8 mouse cellular contexts compared by ENCODE assay signal in the genomic region with DNA sequence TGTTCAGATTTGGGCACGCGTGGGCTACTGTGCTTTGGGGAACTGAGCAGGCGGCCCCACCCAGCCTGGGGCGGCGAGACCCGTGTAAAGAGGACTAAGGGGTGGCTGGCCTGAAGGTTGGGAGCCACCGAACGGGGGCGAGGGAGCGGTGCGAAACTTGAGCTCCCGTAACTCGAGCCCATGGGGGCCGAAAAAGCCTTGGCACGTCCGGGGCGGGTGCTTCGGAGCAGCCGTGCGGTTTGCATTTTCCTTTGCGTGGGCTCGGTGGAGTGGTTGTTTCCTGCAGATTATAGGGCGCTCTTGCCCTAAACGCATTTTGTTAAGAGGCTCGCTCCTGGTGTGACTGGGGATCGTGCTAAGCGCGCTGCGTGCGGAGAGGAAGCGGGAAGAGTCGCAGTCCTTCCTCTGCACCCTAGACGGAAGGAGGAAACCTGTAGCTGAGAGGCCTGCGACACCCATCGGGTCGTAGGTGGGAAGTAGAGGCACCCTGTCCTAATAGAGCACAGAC. TPM values are rescaled to one million over a fixed set of nuclear protein-coding genes. Genes with fewer than 3 reads are reported as not detected.
DNase-seq lines count a peak whose midpoint lies in the region; ATAC-seq and TF ChIP-seq lines count a peak whose summit lies in the region.

No protein-coding gene starts in this region.

- DNase-seq in heart, postnatal 4 days, result no peak
- DNase-seq in embryonic facial prominence, embryonic 11.5 days (ENCODE audit: low spot score), result peak; percentile 66
- DNase-seq in liver, embryonic 14.5 days (ENCODE audit: low read depth in 3 of 3, low spot score in 3 of 3), result no peak
- no peak for DNase-seq in ovary, postnatal 36 days (ENCODE audit: low spot score)

- TF ChIP-seq EP300 in ES-Bruce4 (IDR thresholded peaks at IDR 0.05; ENCODE audit: insufficient read depth, low read depth, low read length), result no peak
- no peak for TF ChIP-seq EP300 in liver, embryonic 14.5 days (IDR thresholded peaks at IDR 0.05; ENCODE audit: low read depth)

- H3K4me1 ChIP-seq in heart, embryonic 13.5 days, result peaks cover 48% of the 10 kb centered on the region
- H3K4me1 ChIP-seq in ES-Bruce4 (ENCODE audit: control insufficient read depth, insufficient read depth, low read length), result peaks cover 5% of the 10 kb centered on the region
- no peaks in the 10 kb centered on the region for H3K4me1 ChIP-seq in embryonic facial prominence, embryonic 11.5 days (ENCODE audit: control insufficient read depth, insufficient read depth, low read length)
- peaks cover 0 to 15% of the 10 kb centered on the region in 2 experiments; a peak in 3 of 4 replicates for H3K4me1 ChIP-seq in liver, embryonic 14.5 days (replicated peaks; ENCODE audit: control insufficient read depth in 2 of 2, insufficient read depth in 2 of 2, low read length in 1 of 2)
- peaks cover 21% of the 10 kb centered on the region for H3K4me1 ChIP-seq in neural tube, embryonic 13.5 days (replicated peaks)

- peak overlapping the region; percentile 98 for H3K9ac ChIP-seq in heart, embryonic 13.5 days
- H3K9ac ChIP-seq in ES-Bruce4 (ENCODE audit: low read depth, poor library complexity, severe bottlenecking), result peak overlapping the region; percentile 81
- peak overlapping the region; percentile 89 for H3K9ac ChIP-seq in embryonic facial prominence, embryonic 11.5 days (replicated peaks; ENCODE audit: low read length)
- peak overlapping the region; percentile 71 for H3K9ac ChIP-seq in liver, embryonic 14.5 days (replicated peaks)
- H3K9ac ChIP-seq in neural tube, embryonic 13.5 days, result peak overlapping the region; percentile 90

- no peak; the same call in 1 of the 2 replicates for ATAC-seq in heart, embryonic 13.5 days (ENCODE audit: extremely low read depth, insufficient number of reproducible peaks, low FRiP score, low TSS enrichment)
- no peak; the same call in 1 of the 2 replicates for ATAC-seq in embryonic facial prominence, embryonic 11.5 days (replicated peaks; ENCODE audit: insufficient number of reproducible peaks, low FRiP score, low TSS enrichment, low read depth)
- peak; percentile 54 to 55 for ATAC-seq in hematopoietic stem cell, adult 5-6 weeks (replicated peaks in 1 of 2; ENCODE audit: insufficient read depth in 1 of 2, low FRiP score in 2 of 2, low TSS enrichment in 1 of 2, low read depth in 1 of 2, poor library complexity in 2 of 2, severe bottlenecking in 2 of 2)
- peak; percentile 22; the same call in 1 of the 2 replicates for ATAC-seq in liver, embryonic 14.5 days (ENCODE audit: insufficient read depth)
- ATAC-seq in neural tube, embryonic 13.5 days (ENCODE audit: low read depth), result no peak

- no peak for TF ChIP-seq CTCF in ES-Bruce4 (IDR thresholded peaks at IDR 0.05; ENCODE audit: low read depth, low read length)
- no peak for TF ChIP-seq CTCF in liver, embryonic 14.5 days (IDR thresholded peaks at IDR 0.05; ENCODE audit: low read depth)

- TF ChIP-seq POLR2A in ES-Bruce4 (IDR thresholded peaks at IDR 0.05; ENCODE audit: insufficient read depth, low read length), result no peak

- no peaks in the 10 kb centered on the region for H3K9me3 ChIP-seq in heart, embryonic 13.5 days
- H3K9me3 ChIP-seq in ES-Bruce4 (replicated peaks; ENCODE audit: control insufficient read depth, insufficient read depth, low read length, poor library complexity, severe bottlenecking), result no peaks in the 10 kb centered on the region
- no peaks in the 10 kb centered on the region for H3K9me3 ChIP-seq in embryonic facial prominence, embryonic 11.5 days (replicated peaks; ENCODE audit: control insufficient read depth, low read length)
- no peaks in the 10 kb centered on the region for H3K9me3 ChIP-seq in liver, embryonic 14.5 days (ENCODE audit: control insufficient read depth, low read length)
- H3K9me3 ChIP-seq in neural tube, embryonic 13.5 days, result no peaks in the 10 kb centered on the region

- peak overlapping the region; percentile 88 for H3K4me3 ChIP-seq in heart, embryonic 13.5 days
- peak overlapping the region; percentile 98 for H3K4me3 ChIP-seq in ES-Bruce4 (ENCODE audit: low read depth, low read length)
- H3K4me3 ChIP-seq in embryonic facial prominence, embryonic 11.5 days (ENCODE audit: low read depth, low read length), result peak overlapping the region; percentile 74
- peak overlapping the region; percentile 61 to 87 for H3K4me3 ChIP-seq in liver, embryonic 14.5 days (ENCODE audit: insufficient read depth in 1 of 2, low read depth in 2 of 2, low read length in 2 of 2)
- peak overlapping the region; percentile 79 for H3K4me3 ChIP-seq in neural tube, embryonic 13.5 days

- H3K36me3 ChIP-seq in heart, embryonic 13.5 days, result peaks cover 37% of the 10 kb centered on the region
- H3K36me3 ChIP-seq in ES-Bruce4 (ENCODE audit: control insufficient read depth, insufficient read depth, low read length, poor library complexity, severe bottlenecking), result peaks cover 27% of the 10 kb centered on the region
- H3K36me3 ChIP-seq in embryonic facial prominence, embryonic 11.5 days (replicated peaks; ENCODE audit: control insufficient read depth, insufficient read depth, low read depth, low read length), result no peaks in the 10 kb centered on the region; the same call in 1 of the 2 replicates
- H3K36me3 ChIP-seq in liver, embryonic 14.5 days (replicated peaks; ENCODE audit: control insufficient read depth, insufficient read depth, low read depth), result peaks cover 32% of the 10 kb centered on the region
- H3K36me3 ChIP-seq in neural tube, embryonic 13.5 days, result peaks cover 20% of the 10 kb centered on the region

- peak overlapping the region; percentile 99 for H3K27ac ChIP-seq in heart, embryonic 13.5 days (replicated peaks)
- H3K27ac ChIP-seq in ES-Bruce4 (ENCODE audit: insufficient read depth, low read length), result peak overlapping the region; percentile 17
- H3K27ac ChIP-seq in embryonic facial prominence, embryonic 11.5 days (replicated peaks; ENCODE audit: low read depth, low read length), result peak overlapping the region; percentile 91
- peak overlapping the region; percentile 0 for H3K27ac ChIP-seq in liver, embryonic 14.5 days
- H3K27ac ChIP-seq in neural tube, embryonic 13.5 days (replicated peaks), result peak overlapping the region; percentile 87

- 0% methylated on average over 36 of the region's 36 CpGs for WGBS in heart, embryonic 13.5 days
- WGBS in embryonic facial prominence, embryonic 11.5 days, result under 1% methylated on average over 36 of the region's 36 CpGs
- WGBS in liver, embryonic 14.5 days (ENCODE audit: insufficient replicate concordance), result under 1% methylated on average over 36 of the region's 36 CpGs
- WGBS in neural tube, embryonic 13.5 days, result under 1% methylated on average over 36 of the region's 36 CpGs

- H3K27me3 ChIP-seq in heart, embryonic 13.5 days (replicated peaks), result 0 out of 2 replicates have a peak, but pooled peaks cover 6% of the 10 kb centered on the region
- H3K27me3 ChIP-seq in ES-Bruce4 (ENCODE audit: control insufficient read depth, insufficient read depth, low read length, poor library complexity, severe bottlenecking), result no peaks in the 10 kb centered on the region
- H3K27me3 ChIP-seq in embryonic facial prominence, embryonic 11.5 days (ENCODE audit: control insufficient read depth, insufficient read depth, low read length), result no peaks in the 10 kb centered on the region
- H3K27me3 ChIP-seq in liver, embryonic 14.5 days (ENCODE audit: control insufficient read depth, insufficient read depth, low read length), result no peaks in the 10 kb centered on the region
- H3K27me3 ChIP-seq in neural tube, embryonic 13.5 days, result peaks cover 9% of the 10 kb centered on the region; the same call in 1 of the 2 replicates

- peak overlapping the region; percentile 91 for H3K4me2 ChIP-seq in heart, embryonic 13.5 days
- peak overlapping the region; percentile 91 for H3K4me2 ChIP-seq in embryonic facial prominence, embryonic 11.5 days (ENCODE audit: low read depth, low read length)
- peak overlapping the region; percentile 68 for H3K4me2 ChIP-seq in liver, embryonic 14.5 days (ENCODE audit: low read depth)
- H3K4me2 ChIP-seq in neural tube, embryonic 13.5 days, result peak overlapping the region; percentile 97

RNA-seq across cellular contexts. Expression of a gene that starts 4.8 kb away (rescaled TPM):
- polyA plus RNA-seq in heart, embryonic 13.5 days (2015; fragmentation: Nextera tagmentation; extraction: Ambion mirVana), result 2,723 and 3,293 TPM in 2 replicates
- total RNA-seq in heart, postnatal 4 days (2021), result 1,000 to 10,000 TPM; 1,136 TPM
- 626 and 671 TPM in 2 replicates for polyA plus RNA-seq in ES-Bruce4 (2011; ENCODE audit: insufficient read depth, insufficient read length, low read depth, missing spikeins)
- polyA plus RNA-seq in embryonic facial prominence, embryonic 11.5 days (2014; fragmentation: Nextera tagmentation; extraction: Ambion mirVana), result 1,561 and 1,765 TPM in 2 replicates
- 290 and 314 TPM in 2 replicates for total RNA-seq in hematopoietic stem cell, adult 5-6 weeks (2017)
- 339 and 356 TPM in 2 replicates for polyA plus RNA-seq in liver, embryonic 14.5 days (2012; rRNA removed)
- polyA plus RNA-seq in liver, embryonic 14.5 days (2014; fragmentation: Nextera tagmentation; extraction: Ambion mirVana), result 1,026 and 1,104 TPM in 2 replicates
- 497 and 572 TPM in 2 replicates for polyA plus RNA-seq in neural tube, embryonic 13.5 days (2015; fragmentation: Nextera tagmentation; extraction: Ambion mirVana)

RNA-seq across cellular contexts. Expression of a gene that starts 15.0 kb away (rescaled TPM):
- polyA plus RNA-seq in heart, embryonic 13.5 days (2015; fragmentation: Nextera tagmentation; extraction: Ambion mirVana), result not detected in 2 replicates
- not detected for total RNA-seq in heart, postnatal 4 days (2021)
- 0.57 and 1.3 TPM in 2 replicates for polyA plus RNA-seq in ES-Bruce4 (2011; ENCODE audit: insufficient read depth, insufficient read length, low read depth, missing spikeins)
- 0.26 TPM in 1 of 2 replicates, not detected in the other for polyA plus RNA-seq in embryonic facial prominence, embryonic 11.5 days (2014; fragmentation: Nextera tagmentation; extraction: Ambion mirVana)
- 4.6 TPM in 1 of 2 replicates, not detected in the other for total RNA-seq in hematopoietic stem cell, adult 5-6 weeks (2017)
- polyA plus RNA-seq in liver, embryonic 14.5 days (2012; rRNA removed), result 0.11 and 0.17 TPM in 2 replicates
- 0.09 and 0.21 TPM in 2 replicates for polyA plus RNA-seq in liver, embryonic 14.5 days (2014; fragmentation: Nextera tagmentation; extraction: Ambion mirVana)
- 0.80 TPM in 1 of 2 replicates, not detected in the other for polyA plus RNA-seq in neural tube, embryonic 13.5 days (2015; fragmentation: Nextera tagmentation; extraction: Ambion mirVana)

RNA-seq across cellular contexts. Expression of a gene that starts 50.1 kb away (rescaled TPM):
- polyA plus RNA-seq in heart, embryonic 13.5 days (2015; fragmentation: Nextera tagmentation; extraction: Ambion mirVana), result 28.5 and 29.7 TPM in 2 replicates
- 10 to 100 TPM; 22.9 to 23.8 TPM for total RNA-seq in heart, postnatal 4 days (2021)
- 68.4 and 81.9 TPM in 2 replicates for polyA plus RNA-seq in ES-Bruce4 (2011; ENCODE audit: insufficient read depth, insufficient read length, low read depth, missing spikeins)
- polyA plus RNA-seq in embryonic facial prominence, embryonic 11.5 days (2014; fragmentation: Nextera tagmentation; extraction: Ambion mirVana), result 60.2 and 64.0 TPM in 2 replicates
- total RNA-seq in hematopoietic stem cell, adult 5-6 weeks (2017), result 77.6 and 92.8 TPM in 2 replicates
- polyA plus RNA-seq in liver, embryonic 14.5 days (2012; rRNA removed), result 8.1 and 13.4 TPM in 2 replicates
- 27.8 and 33.1 TPM in 2 replicates for polyA plus RNA-seq in liver, embryonic 14.5 days (2014; fragmentation: Nextera tagmentation; extraction: Ambion mirVana)
- polyA plus RNA-seq in neural tube, embryonic 13.5 days (2015; fragmentation: Nextera tagmentation; extraction: Ambion mirVana), result 38.2 and 44.4 TPM in 2 replicates

RNA-seq across cellular contexts. Expression of a gene that starts 50.2 kb away (rescaled TPM):
- polyA plus RNA-seq in heart, embryonic 13.5 days (2015; fragmentation: Nextera tagmentation; extraction: Ambion mirVana), result 9.7 and 10.8 TPM in 2 replicates
- 10 to 100 TPM; 12.2 to 12.8 TPM for total RNA-seq in heart, postnatal 4 days (2021)
- polyA plus RNA-seq in ES-Bruce4 (2011; ENCODE audit: insufficient read depth, insufficient read length, low read depth, missing spikeins), result 14.8 and 20.3 TPM in 2 replicates
- 14.8 and 18.8 TPM in 2 replicates for polyA plus RNA-seq in embryonic facial prominence, embryonic 11.5 days (2014; fragmentation: Nextera tagmentation; extraction: Ambion mirVana)
- 31.6 and 42.5 TPM in 2 replicates for total RNA-seq in hematopoietic stem cell, adult 5-6 weeks (2017)
- 5.3 and 6.3 TPM in 2 replicates for polyA plus RNA-seq in liver, embryonic 14.5 days (2012; rRNA removed)
- 4.1 and 4.3 TPM in 2 replicates for polyA plus RNA-seq in liver, embryonic 14.5 days (2014; fragmentation: Nextera tagmentation; extraction: Ambion mirVana)
- polyA plus RNA-seq in neural tube, embryonic 13.5 days (2015; fragmentation: Nextera tagmentation; extraction: Ambion mirVana), result 16.4 TPM in 2 replicates

Comparison
In these comparisons a context has a peak if more than half of its experiments do, and no peak if none do; other contexts are left out.
1. ATAC-seq: peak in hematopoietic stem cell, adult 5-6 weeks (2 of 2) and liver, embryonic 14.5 days (single experiment); none in heart, embryonic 13.5 days (single experiment), embryonic facial prominence, embryonic 11.5 days (single experiment) and neural tube, embryonic 13.5 days (single experiment).
2. H3K27ac ChIP-seq: peak in every context shown above with its lines; median percentile 99 in heart, embryonic 13.5 days; 91 in embryonic facial prominence, embryonic 11.5 days; 87 in neural tube, embryonic 13.5 days; 17 in ES-Bruce4; 0 in liver, embryonic 14.5 days.
3. Peak in every context shown above with its lines, with median percentiles within 50 percentile points of each other: H3K4me2 ChIP-seq, H3K4me3 ChIP-seq and H3K9ac ChIP-seq.